Mouse (Mus musculus) limb, embryonic 14.5 days (tissue): ENCODE data around the gene Angptl8. TPM values are rescaled to one million over a fixed set of nuclear protein-coding genes. Genes with fewer than 3 reads are reported as not detected.

ENCODE experiments used
- ATAC-seq: fragments of 200-750 bp; cut with Nextera tagmentation; 2 replicates; pipeline ENCODE4 v1.8.0; 2017; ENCODE audit warnings: low read depth, moderate number of reproducible peaks, moderate TSS enrichment; ENCODE audit not compliant: low FRiP score
- DNase-seq: peaks from one replicate; pipeline ENCODE4 v3.0.0-alpha.2; 2015; ENCODE audit warnings: low spot score
- H3K27ac ChIP-seq: fragments of 300-500 bp; sonication (generic); replicated peaks from 2 replicates; pipeline ENCODE4 v1.5.1; 2014; ENCODE audit warnings: low read depth, mild to moderate bottlenecking, low read length, moderate library complexity, mixed read lengths
- H3K27me3 ChIP-seq: fragments of 300-500 bp; sonication (generic); 2 replicates; pipeline ENCODE4 v1.6.1; 2014; ENCODE audit warnings: low read length, mixed read lengths; ENCODE audit not compliant: control insufficient read depth, insufficient read depth
- H3K36me3 ChIP-seq: fragments of 300-500 bp; sonication (generic); 2 replicates; pipeline ENCODE4 v1.6.1; 2014; ENCODE audit warnings: mild to moderate bottlenecking, low read length, moderate library complexity, mixed read lengths; ENCODE audit not compliant: control insufficient read depth, insufficient read depth
- H3K4me1 ChIP-seq: fragments of 300-500 bp; sonication (generic); 2 replicates; pipeline ENCODE4 v1.6.1; 2014; ENCODE audit warnings: antibody characterized with exemption, low read length, mixed read lengths; ENCODE audit not compliant: control insufficient read depth, insufficient read depth
- H3K4me2 ChIP-seq: fragments of 300-500 bp; sonication (generic); replicated peaks from 2 replicates; pipeline ENCODE4 v1.6.1; 2014; ENCODE audit warnings: low read depth, mild to moderate bottlenecking, low read length, moderate library complexity; ENCODE audit not compliant: severe bottlenecking
- H3K4me3 ChIP-seq: fragments of 300-500 bp; sonication (generic); replicated peaks from 2 replicates; pipeline ENCODE4 v1.5.1; 2014; ENCODE audit warnings: low read length
- H3K9ac ChIP-seq: fragments of 300-500 bp; sonication (generic); 2 replicates; pipeline ENCODE4 v1.6.1; 2014; ENCODE audit warnings: mild to moderate bottlenecking, low read depth, low read length, moderate library complexity; ENCODE audit not compliant: severe bottlenecking
- H3K9me3 ChIP-seq: fragments of 300-500 bp; sonication (generic); 2 replicates; pipeline ENCODE4 v1.6.1; 2016; ENCODE audit warnings: low read length; ENCODE audit not compliant: control insufficient read depth
- POLR2A ChIP-seq: fragments of 200-500 bp; IDR thresholded peaks from 2 replicates; pipeline ENCODE4 v1.8.0; 2012; ENCODE audit warnings: inconsistent platforms, mild to moderate bottlenecking, moderate library complexity, borderline replicate concordance; ENCODE audit not compliant: insufficient read depth, insufficient read length; ENCODE audit errors: extremely low read depth
- WGBS: fragments of 180-500 bp; shearing (Covaris S2); extraction: QIAGEN DNeasy Blood & Tissue Kit; methylation state at CpG from one replicate; pipeline ENCODE4 v1.1.7; 2014; 5-methylcytosine and 5-hydroxymethylcytosine counted together
- polyA plus RNA-seq, 2 experiments: library from polyadenylated mRNA; depleted of rRNA in 1 of 2; stranded (reverse) in 1 of 2; unstranded in 1 of 2; fragments of >200 nt; fragmentation: Nextera tagmentation in 1 of 2; extraction: Ambion mirVana in 1 of 2; gene quantifications; 2 replicates each; pipeline versions ENCODE4 v1.2.1 to v1.2.3; 2012 to 2014

Gene Angptl8
- polyA plus RNA-seq, 2 experiments, result 0.44 TPM; not detected in 1

DNA sequence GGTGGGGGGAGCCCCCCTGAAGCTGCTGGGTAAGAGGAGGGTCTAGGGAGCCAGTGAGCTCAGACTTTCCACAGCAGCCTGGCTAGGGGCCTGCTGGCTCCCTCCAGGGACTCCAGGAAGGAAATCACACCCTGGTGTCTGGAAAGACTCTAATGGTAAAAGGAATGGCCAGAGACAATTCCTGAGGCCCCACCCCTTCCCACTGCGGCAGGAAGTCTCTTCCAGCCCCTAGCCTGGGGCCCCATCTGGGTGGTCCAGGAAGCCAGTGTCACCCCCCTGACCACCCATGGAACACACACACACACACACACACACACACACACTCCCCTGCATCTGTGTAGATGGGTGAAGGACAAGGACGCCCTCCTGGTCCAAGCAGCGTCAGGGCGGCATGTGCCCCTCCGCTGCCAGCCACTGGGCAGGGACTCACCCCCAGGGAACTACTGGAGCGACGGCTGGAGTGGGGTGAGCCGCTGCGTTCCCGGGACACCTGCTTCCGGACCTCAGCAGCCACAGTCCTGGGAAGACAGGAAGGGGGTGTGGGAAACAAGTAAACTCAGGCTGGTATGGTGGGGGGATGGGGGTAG, 11.5 kb downstream of the Angptl8 start:
- no peaks in the 10 kb centered on the region for H3K9me3 ChIP-seq
- H3K4me3 ChIP-seq, result peak overlapping the region; percentile 16; the same call in 1 of the 2 replicates
- no peaks in the 10 kb centered on the region for H3K27me3 ChIP-seq
- no peak for TF ChIP-seq POLR2A
- H3K36me3 ChIP-seq, result peaks cover 38% of the 10 kb centered on the region
- WGBS, result under 1% methylated on average over 11 of the region's 11 CpGs
- ATAC-seq (peak; percentile 59), DNase-seq (peak; percentile 63)
- peak overlapping the region; percentile 75 for H3K27ac ChIP-seq
- peak overlapping the region; percentile 45 for H3K4me2 ChIP-seq
- H3K9ac ChIP-seq, result peak overlapping the region; percentile 49
- peaks cover 31% of the 10 kb centered on the region for H3K4me1 ChIP-seq

DNA sequence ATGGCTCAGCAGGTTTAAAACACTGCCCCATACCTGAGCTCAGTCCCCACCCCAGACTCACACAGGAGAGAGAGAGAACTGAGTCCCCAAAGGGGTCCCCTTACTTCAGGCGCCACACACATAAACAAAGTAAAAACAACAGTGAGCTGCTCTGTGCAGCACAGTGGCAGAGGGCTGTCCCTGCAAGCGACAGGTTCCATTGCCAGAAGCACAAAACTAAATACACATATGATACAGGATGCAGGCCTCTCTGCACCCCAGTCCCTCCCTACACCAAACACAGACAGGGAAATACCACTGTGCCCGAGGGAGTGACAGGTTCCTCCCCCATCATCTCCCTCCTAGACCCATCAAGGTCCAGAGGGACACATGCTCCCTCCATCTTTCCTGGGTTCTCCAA, 12.1 kb downstream of the Angptl8 start:
- no peak for TF ChIP-seq POLR2A
- 9% methylated on average over 3 of the region's 3 CpGs for WGBS
- H3K36me3 ChIP-seq, result peaks cover 32% of the 10 kb centered on the region
- DNase-seq (no peak), ATAC-seq (no peak; the same call in 1 of the 2 replicates)
- no peaks in the 10 kb centered on the region for H3K9me3 ChIP-seq
- H3K4me3 ChIP-seq, result no peak overlapping the region
- H3K9ac ChIP-seq, result peak overlapping the region; percentile 49
- peak overlapping the region; percentile 45 for H3K4me2 ChIP-seq
- H3K27ac ChIP-seq, result peak overlapping the region; percentile 75
- no peaks in the 10 kb centered on the region for H3K27me3 ChIP-seq
- H3K4me1 ChIP-seq, result peaks cover 31% of the 10 kb centered on the region

DNA sequence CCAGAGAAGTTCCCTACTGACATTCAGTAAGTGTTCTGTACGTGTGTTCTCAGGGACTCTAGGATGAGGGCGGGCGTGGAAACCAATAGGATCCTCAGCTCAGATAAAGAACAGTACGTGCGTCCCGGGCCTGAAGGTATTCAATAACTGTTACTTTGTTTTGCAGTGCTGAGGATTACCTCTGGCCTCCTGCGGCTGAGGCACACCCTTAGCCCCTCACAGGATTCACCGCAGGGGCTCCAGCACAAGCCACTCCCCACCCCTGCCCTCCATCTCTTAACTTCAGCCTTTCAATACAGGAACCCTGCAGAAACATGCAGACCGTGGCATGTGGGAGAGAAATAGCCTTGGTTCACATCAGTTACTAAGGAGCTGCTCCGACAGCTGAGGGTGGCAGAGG, 12.6 kb downstream of the Angptl8 start:
- H3K4me2 ChIP-seq, result peak overlapping the region; percentile 45
- H3K9me3 ChIP-seq, result no peaks in the 10 kb centered on the region
- no peak overlapping the region for H3K4me3 ChIP-seq
- ATAC-seq (no peak), DNase-seq (no peak)
- H3K27ac ChIP-seq, result peak overlapping the region; percentile 75; the same call in 1 of the 2 replicates
- no peaks in the 10 kb centered on the region for H3K27me3 ChIP-seq
- peaks cover 31% of the 10 kb centered on the region for H3K4me1 ChIP-seq
- 21% methylated on average over 10 of the region's 10 CpGs for WGBS
- peaks cover 27% of the 10 kb centered on the region for H3K36me3 ChIP-seq
- H3K9ac ChIP-seq, result no peak overlapping the region
- TF ChIP-seq POLR2A, result no peak

DNA sequence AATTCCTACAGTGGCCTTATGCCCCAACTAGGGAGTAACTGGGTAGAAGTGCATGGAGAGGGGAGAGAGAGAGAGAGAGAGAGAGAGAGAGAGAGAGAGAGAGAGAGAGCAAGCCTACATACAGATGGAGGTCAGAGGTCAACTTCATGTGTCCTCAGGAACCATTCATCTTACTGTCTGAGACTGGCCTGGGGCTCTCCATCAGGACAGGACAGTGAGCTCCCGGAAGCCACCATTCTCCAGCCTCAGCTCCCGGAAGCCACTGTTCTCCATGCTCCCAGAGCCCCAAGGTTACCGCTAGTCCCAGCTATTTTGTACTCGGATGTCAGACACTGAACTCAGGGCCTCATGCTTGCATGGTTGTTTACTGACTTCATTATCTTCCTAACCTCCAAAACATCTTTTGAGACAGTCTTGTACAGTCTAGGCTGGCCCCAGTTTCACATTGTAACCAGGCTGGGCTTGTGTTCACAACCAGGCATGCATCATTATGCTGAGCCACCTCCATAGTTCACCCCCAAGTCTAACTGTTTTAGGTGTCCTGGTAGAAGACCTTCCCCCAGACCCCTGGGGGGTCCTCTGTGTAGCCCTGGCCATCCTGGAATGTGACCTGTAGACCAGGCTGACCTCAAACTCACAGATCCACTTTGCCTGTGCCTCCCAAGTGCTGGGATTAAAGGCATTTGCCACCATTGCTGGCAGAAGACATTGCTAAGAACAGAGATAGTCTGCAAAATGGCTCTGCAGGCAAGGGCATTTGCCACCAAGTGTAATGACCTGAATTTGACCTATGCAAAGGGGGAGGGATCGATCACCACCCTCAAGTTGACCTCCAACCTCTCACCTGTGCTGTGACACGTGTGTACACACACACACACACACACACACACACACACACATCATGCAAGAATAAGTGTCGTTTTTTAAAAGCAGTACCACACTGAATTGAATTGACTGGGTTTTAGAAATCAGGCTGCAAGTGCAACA, 14.7 kb downstream of the Angptl8 start:
- Histone ChIP-seq H3K9ac (no peak overlapping the region), H3K27ac (no peak overlapping the region; the same call in 1 of the 2 replicates), H3K4me2 (no peak overlapping the region), H3K4me1 (peaks cover 31% of the 10 kb centered on the region), H3K27me3 (no peaks in the 10 kb centered on the region), H3K9me3 (no peaks in the 10 kb centered on the region), H3K4me3 (no peak overlapping the region), H3K36me3 (peaks cover 11% of the 10 kb centered on the region)
- ATAC-seq, result no peak
- TF ChIP-seq POLR2A, result no peak
- no peak for DNase-seq
- WGBS, result 64% methylated on average over 7 of the region's 7 CpGs

DNA sequence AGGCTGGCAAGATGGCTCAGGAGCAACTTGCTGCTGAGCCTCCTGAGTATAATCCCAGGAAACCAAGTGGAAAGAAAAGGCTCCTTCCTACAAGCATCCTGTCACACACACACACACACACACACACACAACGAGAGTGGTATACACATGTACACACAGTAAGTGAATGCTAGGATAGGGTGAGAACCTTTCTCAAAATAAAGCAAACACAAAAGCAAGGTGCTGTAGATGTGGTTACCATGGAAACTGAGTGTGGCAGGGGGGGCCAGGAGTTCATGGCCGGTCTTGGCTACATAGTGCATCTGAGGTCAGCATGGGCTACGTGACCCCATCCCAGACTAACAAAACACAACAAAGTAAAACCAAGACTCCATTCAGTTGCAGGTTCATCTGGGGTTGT, 15.8 kb downstream of the Angptl8 start:
- 64% methylated on average over 3 of the region's 3 CpGs for WGBS
- peak overlapping the region; percentile 79 for H3K4me2 ChIP-seq
- no peak overlapping the region for H3K27ac ChIP-seq
- H3K27me3 ChIP-seq, result no peaks in the 10 kb centered on the region
- H3K36me3 ChIP-seq, result 0 out of 2 replicates have a peak, but pooled peaks cover under 1% of the 10 kb centered on the region
- DNase-seq (no peak), ATAC-seq (no peak)
- H3K9me3 ChIP-seq, result no peaks in the 10 kb centered on the region
- H3K4me1 ChIP-seq, result peaks cover 26% of the 10 kb centered on the region
- TF ChIP-seq POLR2A, result no peak
- no peak overlapping the region for H3K9ac ChIP-seq
- peak overlapping the region; percentile 83; the same call in 1 of the 2 replicates for H3K4me3 ChIP-seq
